16 mouse cellular contexts compared by ENCODE assay signal in genomic region chr8:116842678-116843077, GRCm38 (mm10).
DNase-seq lines count a peak whose midpoint lies in the region; ATAC-seq lines count a peak whose summit lies in the region.
"Had no signal": no experiment of that assay in that cellular context is flagged by ENCODE, and none has a peak within 500 bp of the region (broad histone marks: within the 10 kb centered on the region; RNA-seq: fewer than 3 reads in every experiment).

No protein-coding gene starts in this region.

- ATAC-seq in hindbrain, embryonic 12.5 days (ENCODE audit: low FRiP score) = no peak
- ATAC-seq: forebrain, embryonic 13.5 days; intestine, embryonic 15.5 days had no signal

- no peak overlapping the region for H3K4me2 ChIP-seq in hindbrain, embryonic 12.5 days (replicated peaks)
- H3K4me2 ChIP-seq: forebrain, embryonic 13.5 days; heart, embryonic 12.5 days; hindbrain, embryonic 13.5 days; intestine, embryonic 15.5 days had no signal

- no peaks in the 10 kb centered on the region for H3K4me1 ChIP-seq in hindbrain, embryonic 12.5 days
- H3K4me1 ChIP-seq: embryonic facial prominence, embryonic 10.5 days; forebrain, embryonic 13.5 days; heart, embryonic 12.5 days; intestine, embryonic 15.5 days had no signal

- WGBS in hindbrain, embryonic 12.5 days = 80% methylated on average over 6 of the region's 6 CpGs

- peak; percentile 46 for DNase-seq in cerebellum, adult 11 months
- no peak for DNase-seq in cerebellum, postnatal 4 days (ENCODE audit: low spot score in 2 of 2)
- peak; percentile 9 for DNase-seq in kidney, postnatal 14 days
- DNase-seq in kidney, postnatal 36 days = no peak
- DNase-seq in cerebellum, adult 9-11 months = peak; percentile 81
- DNase-seq in right cerebral cortex, postnatal 14 days = no peak
- DNase-seq: adrenal gland, postnatal 10 days; gastrocnemius, adult 2 months; gastrocnemius, postnatal 25 days; heart, postnatal 4 days had no signal

- no peaks in the 10 kb centered on the region for H3K9me3 ChIP-seq in hindbrain, embryonic 12.5 days (replicated peaks)
- H3K9me3 ChIP-seq: embryonic facial prominence, embryonic 10.5 days; forebrain, embryonic 13.5 days; hindbrain, embryonic 13.5 days; intestine, embryonic 15.5 days had no signal

- no peak overlapping the region for H3K4me3 ChIP-seq in hindbrain, embryonic 12.5 days
- H3K4me3 ChIP-seq: embryonic facial prominence, embryonic 10.5 days; forebrain, embryonic 13.5 days; gastrocnemius, adult 2 months; heart, embryonic 12.5 days; hindbrain, embryonic 13.5 days; intestine, embryonic 15.5 days had no signal

- H3K27ac ChIP-seq in hindbrain, embryonic 12.5 days = no peak overlapping the region
- H3K27ac ChIP-seq: embryonic facial prominence, embryonic 10.5 days; forebrain, embryonic 13.5 days; gastrocnemius, adult 2 months; hindbrain, embryonic 13.5 days; intestine, embryonic 15.5 days had no signal

- H3K36me3 ChIP-seq in hindbrain, embryonic 12.5 days = no peaks in the 10 kb centered on the region
- H3K36me3 ChIP-seq: embryonic facial prominence, embryonic 10.5 days; heart, embryonic 12.5 days; hindbrain, embryonic 13.5 days; intestine, embryonic 15.5 days had no signal

- no peaks in the 10 kb centered on the region for H3K27me3 ChIP-seq in hindbrain, embryonic 12.5 days
- H3K27me3 ChIP-seq: forebrain, embryonic 13.5 days; hindbrain, embryonic 13.5 days; intestine, embryonic 15.5 days had no signal

- H3K9ac ChIP-seq in hindbrain, embryonic 12.5 days = no peak overlapping the region
- H3K9ac ChIP-seq: forebrain, embryonic 13.5 days; heart, embryonic 12.5 days; hindbrain, embryonic 13.5 days; intestine, embryonic 15.5 days had no signal

Comparison
In these comparisons a context has a peak if more than half of its experiments do, and no peak if none do; other contexts are left out.
1. DNase-seq: peak in cerebellum, adult 11 months (single experiment), kidney, postnatal 14 days (single experiment) and cerebellum, adult 9-11 months (single experiment); none in cerebellum, postnatal 4 days (0 of 2), kidney, postnatal 36 days (0 of 2) and right cerebral cortex, postnatal 14 days (single experiment).